Mouse (Mus musculus) T-helper 1 cell (primary cell): ENCODE results near the gene Zfand5.

Experiments used
- in situ Hi-C: fragments of 300-600 bp; cut with MboI, MseI; formaldehyde crosslinking; loops from one replicate; pipeline ENCODE4 v1.15.1; 2025; ENCODE audit warnings: high pct_unique_total_duplicates

Zfand5 gene

DNA sequence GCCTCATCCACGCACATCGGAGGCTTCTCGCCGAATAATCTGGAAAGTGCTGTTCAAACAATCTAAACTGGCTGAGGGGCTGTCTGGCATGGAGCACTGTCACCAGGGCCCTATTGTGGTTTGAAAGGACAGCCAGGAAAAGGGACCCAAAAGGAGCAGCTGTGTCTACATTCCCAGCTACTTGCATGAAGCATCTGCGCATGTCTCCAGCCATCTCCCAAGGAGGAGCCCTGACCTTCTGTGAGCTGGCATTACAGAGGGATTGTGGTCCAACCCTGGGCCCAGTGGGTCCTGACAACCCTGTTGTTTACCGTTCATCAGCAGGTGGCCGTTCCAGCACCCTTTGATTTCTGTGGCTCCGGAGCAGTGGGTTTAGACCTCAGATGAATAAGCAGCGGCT is 56.9 kb downstream of the Zfand5 start:
- in situ Hi-C loops: no loop called here

DNA sequence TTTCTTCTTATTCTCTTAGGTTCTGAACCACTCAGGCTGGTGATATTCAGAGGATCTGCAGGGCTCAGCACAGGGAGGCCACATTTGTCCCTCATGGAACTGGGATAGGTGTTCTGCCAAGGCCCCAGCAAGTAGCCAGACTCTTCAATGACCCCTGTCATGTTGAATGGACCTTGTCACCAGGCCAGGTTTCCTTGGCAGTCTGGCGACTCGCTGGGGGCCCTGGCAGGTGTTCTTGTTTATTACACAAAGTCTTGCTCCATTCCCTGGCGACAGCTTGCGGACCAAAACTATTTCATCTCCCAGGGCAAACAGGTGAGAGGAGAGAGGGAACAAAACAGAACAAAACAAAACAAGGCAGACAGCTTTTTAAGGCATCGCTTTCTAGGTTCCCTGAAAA is 57.7 kb downstream of the Zfand5 start:
- in situ Hi-C loops: no loop called here

DNA sequence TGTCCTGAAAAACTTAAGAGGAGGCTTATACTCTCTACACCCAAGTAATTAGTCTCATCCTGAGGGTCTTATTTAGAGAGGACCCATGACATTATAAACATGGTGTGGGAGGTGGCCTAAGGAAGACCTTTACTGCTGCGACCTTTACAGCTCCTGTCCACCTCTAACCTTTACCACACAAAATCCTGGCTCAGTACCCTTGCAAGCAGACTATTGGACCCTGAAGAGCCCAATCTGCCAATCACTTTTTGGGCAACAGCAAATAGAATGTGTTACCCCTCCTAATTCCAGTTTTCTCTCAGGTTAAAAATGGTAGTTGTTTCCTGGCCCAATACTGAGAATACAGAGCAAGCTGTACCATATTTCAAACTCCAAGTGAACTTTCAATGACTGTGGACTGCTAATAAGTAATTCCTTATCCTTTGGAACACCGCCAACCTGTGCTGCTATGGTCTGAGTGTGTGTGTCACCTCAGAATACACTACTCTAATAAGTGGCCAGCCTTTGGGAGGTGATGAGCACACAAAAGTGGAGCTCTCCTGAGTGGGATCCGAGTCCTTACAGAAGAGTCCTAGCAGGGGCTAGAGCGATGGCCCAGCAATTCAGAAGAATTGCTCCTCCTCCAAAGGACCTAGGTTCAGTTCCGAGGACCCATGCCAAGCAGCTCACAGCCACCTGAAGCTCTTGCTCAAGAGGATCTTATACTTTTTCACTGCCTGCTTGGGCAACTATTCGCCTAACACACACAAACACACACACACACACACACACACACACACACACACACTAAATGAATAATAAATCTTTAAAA is 58.4 kb downstream of the Zfand5 start:
- in situ Hi-C loops: no loop called here

DNA sequence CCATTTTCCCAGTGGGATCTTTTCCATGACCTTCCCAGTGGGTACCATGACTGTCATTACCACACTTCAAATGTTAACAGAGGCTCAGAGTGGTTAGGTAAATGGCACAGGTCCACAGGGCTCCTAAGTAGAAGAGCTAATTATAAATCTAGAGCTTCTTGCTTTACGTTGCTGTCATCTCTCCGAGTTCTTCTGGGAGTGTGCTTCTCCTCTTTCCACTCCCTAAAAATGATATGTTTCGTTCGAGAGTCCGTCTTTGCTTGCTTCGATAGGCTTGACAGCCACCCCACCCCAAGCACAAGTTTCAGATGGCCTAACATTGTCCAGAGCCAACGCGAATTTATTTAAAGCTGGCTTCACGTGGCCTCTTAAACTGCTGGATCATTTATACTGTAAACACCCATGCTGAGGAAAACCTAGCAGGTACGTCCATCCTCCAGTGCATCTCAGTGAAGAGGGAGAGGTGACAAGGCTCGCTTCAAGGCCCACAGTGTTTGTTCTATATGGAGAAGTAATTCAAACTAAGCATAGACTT is 59.6 kb downstream of the Zfand5 start:
- in situ Hi-C loops: no loop called here
